Mouse (Mus musculus): ENCODE data around the gene Tmem217.

Tmem217 gene

GRCm38 (mm10) chr17:29489971-29490712 lies 62.0 kb downstream of the Tmem217 start:
- peak; percentile 98 to 99 for DNase-seq (ENCODE audit: low spot score in 2 of 2)

GRCm38 (mm10) chr17:29488978-29489970 lies 62.9 kb downstream of the Tmem217 start:
- DNase-seq (ENCODE audit: low spot score in 2 of 2): no peak

- no peak for DNase-seq (ENCODE audit: low spot score in 2 of 2)
Observed at GRCm38 (mm10) chr17:29488257-29488977, 63.8 kb downstream of the Tmem217 start.

- no peak for DNase-seq (ENCODE audit: low spot score in 2 of 2)
Observed at GRCm38 (mm10) chr17:29485336-29486233, 66.6 kb downstream of the Tmem217 start.

- no peak for DNase-seq (ENCODE audit: low spot score in 2 of 2)
Observed at GRCm38 (mm10) chr17:29484431-29484830, 67.8 kb downstream of the Tmem217 start.

GRCm38 (mm10) chr17:29483282-29483681 lies 68.9 kb downstream of the Tmem217 start:
- no peak for DNase-seq (ENCODE audit: low spot score in 2 of 2)

- no peak for DNase-seq (ENCODE audit: low spot score in 2 of 2)
Observed at GRCm38 (mm10) chr17:29482632-29483031, 69.6 kb downstream of the Tmem217 start.

GRCm38 (mm10) chr17:29480256-29480655 lies 71.9 kb downstream of the Tmem217 start:
- DNase-seq (ENCODE audit: low spot score in 2 of 2): no peak

GRCm38 (mm10) chr17:29478271-29478670 lies 73.9 kb downstream of the Tmem217 start:
- no peak for DNase-seq (ENCODE audit: low spot score in 2 of 2)

- peak in 1 of 2 experiments; percentile 37 for DNase-seq (ENCODE audit: low spot score in 2 of 2)
Observed at GRCm38 (mm10) chr17:29477357-29477756, 74.8 kb downstream of the Tmem217 start.

GRCm38 (mm10) chr17:29476461-29476860 lies 75.7 kb downstream of the Tmem217 start:
- DNase-seq (ENCODE audit: low spot score in 2 of 2): no peak
